Mouse (Mus musculus): ENCODE data around the gene Olfr979. TPM values are rescaled to one million over a fixed set of nuclear protein-coding genes. Genes with fewer than 3 reads are reported as not detected.

Olfr979 gene
- total RNA-seq (2023) = not detected in 2 replicates

DNA sequence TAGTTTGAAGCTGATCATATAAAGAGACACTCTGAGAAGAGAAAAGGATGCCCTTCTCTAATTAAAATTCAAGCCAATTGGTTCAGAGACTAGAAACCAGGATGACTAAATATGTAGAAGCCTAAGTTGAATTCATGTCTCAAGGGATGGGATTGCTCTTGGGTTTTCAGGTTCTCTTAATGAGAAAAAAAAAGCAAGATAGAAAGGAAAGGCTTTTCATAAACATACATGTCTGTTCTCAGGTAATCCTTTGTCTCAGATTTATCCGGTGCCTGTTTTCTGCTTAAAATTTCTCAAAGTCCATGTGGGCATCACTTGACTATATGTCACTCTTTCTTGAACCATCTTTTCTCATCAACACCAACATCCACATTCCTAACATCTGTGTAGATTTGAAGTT is at the start of gene Olfr979:
Gene Olfr979, minus strand, starts transcription at position 101 of the 400 bp plus-strand sequence.

GRCm38 (mm10) chr9:40021164-40021563 is 17.9 kb upstream of the Olfr979 start, which contains the start of gene Olfr981:
TSS of gene Olfr981 (plus strand) at chr9:40021464.

GRCm38 (mm10) chr9:40009482-40009881 is 6.2 kb upstream of the Olfr979 start, which contains the start of gene Olfr980:
TSS of gene Olfr980 (minus strand) at chr9:40009582.

GRCm38 (mm10) chr9:39991813-39992212 is 11.5 kb downstream of the Olfr979 start, which contains the start of gene Olfr978:
TSS of gene Olfr978 (plus strand) at chr9:39992113.

DNA sequence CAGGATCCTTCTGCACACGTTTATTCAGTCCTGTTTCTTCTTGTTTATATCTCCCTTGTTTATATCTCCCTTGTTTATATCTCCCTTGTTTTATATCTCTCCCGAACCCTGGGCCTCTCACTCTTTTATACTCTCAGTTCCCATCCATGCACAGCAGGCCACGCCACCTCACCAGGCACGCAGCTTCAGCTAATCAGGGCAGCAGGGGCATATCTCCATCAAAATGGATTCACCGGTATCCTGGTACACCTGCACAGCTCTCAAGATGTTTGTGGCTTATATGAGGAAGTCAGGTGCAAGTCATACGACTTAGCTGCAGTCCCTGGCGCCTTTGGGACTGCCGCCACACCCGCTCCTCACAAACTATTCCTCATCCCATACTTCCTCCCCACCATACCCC is 42.2 kb downstream of the Olfr979 start, which contains the start of gene Olfr976:
Gene Olfr976, minus strand, starts transcription at position 101 of the 400 bp plus-strand sequence.

DNA sequence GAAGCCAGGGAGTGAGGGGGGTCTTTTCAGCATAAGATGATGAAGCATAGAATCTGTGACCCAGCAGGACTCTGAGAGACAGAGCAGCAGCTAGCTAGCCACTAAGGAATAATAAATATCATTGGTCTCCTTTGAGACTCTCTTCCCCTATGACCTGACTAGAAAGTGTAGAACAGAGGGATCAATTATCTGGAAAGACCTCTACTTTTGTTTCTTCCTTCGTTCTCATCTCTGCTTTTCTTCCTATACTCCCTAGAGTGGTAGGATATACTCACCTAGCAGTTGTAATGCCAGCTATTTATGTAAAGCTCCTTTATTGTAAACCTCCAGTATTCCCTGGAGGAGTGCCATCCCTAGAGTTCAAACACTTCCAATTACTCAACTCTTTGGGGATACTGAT is 51.3 kb downstream of the Olfr979 start, which contains the start of gene Olfr975:
Gene Olfr975, minus strand, starts transcription at position 101 of the 400 bp plus-strand sequence.

Other genes starting within 250 kb of the Olfr979 start
- gene Olfr968, start 220.2 kb downstream of the Olfr979 start, total RNA-seq (2023) = not detected in 2 replicates
- gene Olfr969, start 212.5 kb downstream of the Olfr979 start, total RNA-seq (2023) = not detected in 2 replicates
- not detected in 2 replicates for gene Olfr970, start 194.6 kb downstream of the Olfr979 start, total RNA-seq (2023)
- not detected in 2 replicates for gene Olfr971, start 166.6 kb downstream of the Olfr979 start, total RNA-seq (2023)
- not detected in 2 replicates for gene Olfr972, start 137.0 kb downstream of the Olfr979 start, total RNA-seq (2023)
- not detected in 2 replicates for gene Olfr229, start 96.1 kb downstream of the Olfr979 start, total RNA-seq (2023)
- gene Olfr974, start 66.0 kb downstream of the Olfr979 start, total RNA-seq (2023) = not detected in 2 replicates
- gene Olfr975, start 51.4 kb downstream of the Olfr979 start, total RNA-seq (2023) = not detected in 2 replicates
- not detected in 2 replicates for gene Olfr976, start 42.3 kb downstream of the Olfr979 start, total RNA-seq (2023)
- gene Olfr978, start 11.4 kb downstream of the Olfr979 start, total RNA-seq (2023) = not detected in 2 replicates
- not detected in 2 replicates for gene Olfr980, start 6.1 kb upstream of the Olfr979 start, total RNA-seq (2023)
- not detected in 2 replicates for gene Olfr981, start 18.0 kb upstream of the Olfr979 start, total RNA-seq (2023)
- not detected in 2 replicates for gene Olfr982, start 70.4 kb upstream of the Olfr979 start, total RNA-seq (2023)
- gene Olfr983, start 90.1 kb upstream of the Olfr979 start, total RNA-seq (2023) = not detected in 2 replicates
- 0.28 TPM in 1 of 2 replicates, not detected in the other for gene Olfr984, start 110.7 kb upstream of the Olfr979 start, total RNA-seq (2023)
- gene Olfr985, start 126.7 kb upstream of the Olfr979 start, total RNA-seq (2023) = not detected in 2 replicates
- not detected in 2 replicates for gene Tmem225, start 144.7 kb upstream of the Olfr979 start, total RNA-seq (2023)
- not detected in 2 replicates for gene Olfr986, start 177.5 kb upstream of the Olfr979 start, total RNA-seq (2023)
- 0.29 and 0.76 TPM in 2 replicates for gene Zfp202, start 188.9 kb upstream of the Olfr979 start, total RNA-seq (2023)

All from neutrophil, adult 65 days (primary cell).